Mouse (Mus musculus) myocyte (in vitro differentiated cells): ENCODE results near the gene Nrp1. TPM values are rescaled to one million over a fixed set of nuclear protein-coding genes. Genes with fewer than 3 reads are reported as not detected.

Experiments
- H3K27me3 ChIP-seq: one replicate; pipeline ENCODE4 v1.6.1; 2011; ENCODE audit not compliant: control insufficient read depth, insufficient read depth, insufficient read length
- H3K36me3 ChIP-seq: one replicate; pipeline ENCODE4 v1.6.1; 2011; ENCODE audit not compliant: control insufficient read depth, insufficient read depth
- H3K4me2 ChIP-seq: one replicate; pipeline ENCODE4 v1.6.1; 2011; ENCODE audit warnings: low read depth, control low read depth
- H3K4me3 ChIP-seq: one replicate; pipeline ENCODE4 v1.5.1; 2011; ENCODE audit warnings: mild to moderate bottlenecking, control low read depth, moderate library complexity
- H3K79me2 ChIP-seq: one replicate; pipeline ENCODE4 v1.6.1; 2011; ENCODE audit not compliant: control insufficient read depth, insufficient read depth
- H3ac ChIP-seq: one replicate; pipeline ENCODE4 v1.6.1; 2011; ENCODE audit not compliant: control insufficient read depth, insufficient read length
- CEBPB ChIP-seq: IDR thresholded peaks from 2 replicates; pipeline ENCODE4 v1.6.1; 2011; ENCODE audit warnings: mild to moderate bottlenecking, moderate library complexity; ENCODE audit not compliant: poor library complexity, insufficient read depth, severe bottlenecking
- E2F4 ChIP-seq: IDR thresholded peaks from one replicate; pipeline ENCODE4 v1.6.1; 2011; ENCODE audit warnings: mild to moderate bottlenecking, control low read depth, moderate library complexity; ENCODE audit not compliant: insufficient read depth
- MAX ChIP-seq: IDR thresholded peaks from one replicate; pipeline ENCODE4 v1.6.1; 2011; ENCODE audit warnings: low read depth, mild to moderate bottlenecking, control low read depth
- MYOD1 ChIP-seq, 3 experiments: IDR thresholded peaks; one replicate each; pipeline ENCODE4 v1.6.1; 2011; ENCODE audit warnings: control low read depth in 2 of 3, low read depth in 2 of 3, mild to moderate bottlenecking in 2 of 3, moderate library complexity in 1 of 3; ENCODE audit not compliant: insufficient read length in 2 of 3, control insufficient read depth in 1 of 3
- MYOG ChIP-seq, 3 experiments: IDR thresholded peaks; one replicate each; pipeline ENCODE4 v1.6.1; 2011; ENCODE audit warnings: control low read depth in 2 of 3, low read depth in 2 of 3, mild to moderate bottlenecking in 2 of 3; ENCODE audit not compliant: insufficient read length in 2 of 3, control insufficient read depth in 1 of 3, insufficient read depth in 1 of 3
- POLR2A ChIP-seq: IDR thresholded peaks from one replicate; pipeline ENCODE4 v1.6.1; 2011; ENCODE audit warnings: low read depth, mild to moderate bottlenecking, control low read depth, moderate library complexity; ENCODE audit not compliant: insufficient read length
- POLR2AphosphoS2 ChIP-seq: IDR thresholded peaks from one replicate; pipeline ENCODE4 v1.6.1; 2011; ENCODE audit warnings: low read depth, control low read depth; ENCODE audit not compliant: insufficient read length
- REST ChIP-seq: IDR thresholded peaks from one replicate; pipeline ENCODE4 v1.6.1; 2011; ENCODE audit warnings: mild to moderate bottlenecking, control low read depth, moderate library complexity; ENCODE audit not compliant: insufficient read depth, insufficient read length
- SRF ChIP-seq: IDR thresholded peaks from one replicate; pipeline ENCODE4 v1.6.1; 2011; ENCODE audit warnings: low read depth; ENCODE audit not compliant: control insufficient read depth, insufficient read length
- TCF12 ChIP-seq: IDR thresholded peaks from one replicate; pipeline ENCODE4 v1.6.1; 2011; ENCODE audit warnings: mild to moderate bottlenecking, control low read depth; ENCODE audit not compliant: poor library complexity, insufficient read depth, severe bottlenecking
- TCF3 ChIP-seq: IDR thresholded peaks from one replicate; pipeline ENCODE4 v1.6.1; 2011; ENCODE audit warnings: low read depth, control low read depth; ENCODE audit not compliant: insufficient read length
- USF1 ChIP-seq: IDR thresholded peaks from one replicate; pipeline ENCODE4 v1.6.1; 2011; ENCODE audit warnings: low read depth, mild to moderate bottlenecking, control low read depth, moderate library complexity
- polyA plus RNA-seq: library from polyadenylated mRNA; unstranded; fragments of >200 nt; fragmentation: generic; extraction: Trizol; gene quantifications from one replicate; pipeline ENCODE4 v1.2.1, GENCODE M21; 2012; ENCODE audit warnings: missing spikeins

Nrp1 gene
- polyA plus RNA-seq, 1 experiment, result 12.7 TPM

DNA sequence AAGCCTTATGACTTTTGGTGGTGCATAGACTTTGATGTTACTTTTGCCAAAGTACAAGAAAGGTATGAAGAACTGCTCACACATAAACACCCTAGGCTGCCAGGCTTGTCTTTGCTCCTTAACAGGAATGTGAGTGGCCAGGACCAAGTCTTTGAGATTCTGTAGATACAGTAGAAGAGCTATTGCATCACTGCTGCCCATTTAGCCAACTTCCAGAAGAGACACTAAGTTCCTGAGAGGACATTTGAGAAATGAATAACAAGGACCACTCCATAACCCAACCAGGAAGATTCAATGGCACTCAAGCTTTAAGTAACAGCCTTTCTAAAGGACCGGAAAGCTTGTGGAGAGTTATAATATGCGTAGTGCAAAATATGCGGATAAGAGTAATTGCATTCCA, 88.9 kb downstream of the Nrp1 start:
- Histone ChIP-seq H3K4me2 (no peak overlapping the region), H3K79me2 (no peaks in the 10 kb centered on the region), H3ac (no peak overlapping the region), H3K27me3 (no peaks in the 10 kb centered on the region), H3K36me3 (peaks cover under 1% of the 10 kb centered on the region), H3K4me3 (no peak overlapping the region)
- TF ChIP-seq CEBPB (no peak), POLR2AphosphoS2 (no peak), POLR2A (no peak), E2F4 (no peak), TCF12 (no peak), SRF (no peak), USF1 (no peak), MAX (no peak), MYOG (IDR thresholded peaks at IDR 0.05; ENCODE audit: control insufficient read depth in 1 of 3, insufficient read depth in 1 of 3, insufficient read length in 2 of 3, low read depth in 2 of 3) (no peak), REST (no peak), MYOD1 (IDR thresholded peaks at IDR 0.05; ENCODE audit: control insufficient read depth in 1 of 3, insufficient read length in 2 of 3, low read depth in 2 of 3) (no peak)

DNA sequence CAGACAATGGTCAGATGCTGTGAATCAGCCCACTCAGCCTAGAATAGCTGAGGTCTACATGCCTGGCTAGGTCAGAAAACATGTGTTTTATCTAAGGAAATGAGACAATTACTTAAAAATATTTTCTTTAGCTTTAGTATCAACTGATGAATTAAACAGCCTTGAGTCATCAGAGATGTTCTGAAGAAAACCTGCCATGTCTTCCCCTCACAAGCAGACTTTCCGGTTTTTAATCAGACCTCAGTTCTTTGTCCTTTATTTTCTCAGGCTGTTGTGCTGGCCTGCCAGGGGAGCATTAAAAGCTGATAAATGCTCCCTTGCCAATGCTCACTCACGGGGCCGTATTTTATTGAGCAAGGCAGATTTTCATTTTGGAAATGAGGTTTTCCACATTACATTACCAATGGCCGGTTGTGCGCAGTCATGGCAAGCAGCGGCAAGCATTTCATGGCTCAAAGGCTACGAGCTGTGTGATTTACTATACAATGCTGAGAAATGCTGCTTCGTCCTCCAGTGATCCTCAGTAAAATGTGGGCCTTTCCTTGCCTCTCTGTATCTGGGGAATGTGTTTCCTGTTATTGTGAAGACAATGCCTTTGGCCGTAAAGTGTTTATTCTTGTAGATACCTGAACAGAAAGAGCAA, 92.1 kb downstream of the Nrp1 start:
- peak overlapping the region; percentile 24 for H3K4me2 ChIP-seq
- H3K4me3 ChIP-seq, result no peak overlapping the region
- no peak for TF ChIP-seq MYOD1 (IDR thresholded peaks at IDR 0.05; ENCODE audit: control insufficient read depth in 1 of 3, insufficient read length in 2 of 3, low read depth in 2 of 3)
- TF ChIP-seq POLR2AphosphoS2, result no peak
- no peak for TF ChIP-seq POLR2A
- TF ChIP-seq MAX, result no peak
- TF ChIP-seq SRF, result no peak
- TF ChIP-seq CEBPB, result no peak
- TF ChIP-seq MYOG (IDR thresholded peaks at IDR 0.05; ENCODE audit: control insufficient read depth in 1 of 3, insufficient read depth in 1 of 3, insufficient read length in 2 of 3, low read depth in 2 of 3), result no peak
- no peak for TF ChIP-seq TCF3
- TF ChIP-seq TCF12, result no peak
- no peak for TF ChIP-seq REST
- TF ChIP-seq E2F4, result no peak
- no peak for TF ChIP-seq USF1
- H3K36me3 ChIP-seq, result peaks cover 9% of the 10 kb centered on the region
- no peaks in the 10 kb centered on the region for H3K79me2 ChIP-seq
- H3ac ChIP-seq, result no peak overlapping the region
- no peaks in the 10 kb centered on the region for H3K27me3 ChIP-seq

DNA sequence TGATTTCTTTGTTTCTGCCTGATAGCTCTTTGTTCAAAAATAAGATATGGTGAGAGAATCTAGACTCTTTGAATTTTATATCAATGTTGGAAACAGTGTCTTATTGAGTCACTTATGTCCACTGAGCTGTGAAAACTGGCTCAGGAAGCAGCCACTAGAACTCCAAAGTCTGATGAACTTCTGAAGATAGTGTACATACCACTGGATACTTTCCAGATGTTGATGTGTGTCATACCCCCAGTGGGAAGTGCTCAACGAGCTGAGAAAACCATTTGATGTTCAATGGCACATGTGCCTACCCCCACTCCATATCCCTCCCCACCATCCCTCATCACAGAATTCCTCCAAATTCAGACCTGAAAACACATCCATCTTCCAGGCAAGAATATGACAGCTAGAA, 92.7 kb downstream of the Nrp1 start:
- no peak overlapping the region for H3K4me3 ChIP-seq
- no peaks in the 10 kb centered on the region for H3K79me2 ChIP-seq
- H3K4me2 ChIP-seq, result no peak overlapping the region
- H3K36me3 ChIP-seq, result peaks cover 9% of the 10 kb centered on the region
- no peak overlapping the region for H3ac ChIP-seq
- H3K27me3 ChIP-seq, result no peaks in the 10 kb centered on the region
- TF ChIP-seq POLR2A (no peak), E2F4 (no peak), POLR2AphosphoS2 (no peak), MAX (no peak), TCF3 (no peak), MYOG (IDR thresholded peaks at IDR 0.05; ENCODE audit: control insufficient read depth in 1 of 3, insufficient read depth in 1 of 3, insufficient read length in 2 of 3, low read depth in 2 of 3) (no peak), USF1 (no peak), SRF (no peak)

DNA sequence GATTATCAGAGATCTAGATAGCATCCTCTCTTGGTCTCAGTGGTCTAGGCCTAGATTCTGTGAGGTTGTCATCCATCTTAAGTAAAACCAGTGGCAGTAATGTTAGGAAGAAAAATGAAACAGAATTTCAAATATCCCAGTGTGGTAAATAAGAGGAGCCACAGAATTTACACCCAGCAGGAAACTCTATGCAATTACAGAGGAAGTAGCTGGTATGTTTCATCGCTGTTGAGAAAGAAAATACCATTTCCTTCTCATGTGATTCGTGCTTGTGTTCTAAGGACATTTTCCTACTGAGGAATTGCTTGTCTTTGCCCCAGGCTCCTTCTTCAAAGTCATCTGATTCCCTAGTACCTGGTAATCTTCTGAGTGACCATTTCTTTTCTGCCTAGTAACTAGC, 95.1 kb downstream of the Nrp1 start:
- no peak overlapping the region for H3K4me2 ChIP-seq
- no peaks in the 10 kb centered on the region for H3K27me3 ChIP-seq
- no peak overlapping the region for H3ac ChIP-seq
- H3K79me2 ChIP-seq, result no peaks in the 10 kb centered on the region
- peaks cover 9% of the 10 kb centered on the region for H3K36me3 ChIP-seq
- H3K4me3 ChIP-seq, result no peak overlapping the region
- TF ChIP-seq MAX, result no peak
- no peak for TF ChIP-seq MYOG (IDR thresholded peaks at IDR 0.05; ENCODE audit: control insufficient read depth in 1 of 3, insufficient read depth in 1 of 3, insufficient read length in 2 of 3, low read depth in 2 of 3)
- no peak for TF ChIP-seq USF1
- TF ChIP-seq E2F4, result no peak
- no peak for TF ChIP-seq SRF
- no peak for TF ChIP-seq MYOD1 (IDR thresholded peaks at IDR 0.05; ENCODE audit: control insufficient read depth in 1 of 3, insufficient read length in 2 of 3, low read depth in 2 of 3)
- no peak for TF ChIP-seq CEBPB
- TF ChIP-seq POLR2A, result no peak
- no peak for TF ChIP-seq POLR2AphosphoS2
- TF ChIP-seq REST, result no peak

DNA sequence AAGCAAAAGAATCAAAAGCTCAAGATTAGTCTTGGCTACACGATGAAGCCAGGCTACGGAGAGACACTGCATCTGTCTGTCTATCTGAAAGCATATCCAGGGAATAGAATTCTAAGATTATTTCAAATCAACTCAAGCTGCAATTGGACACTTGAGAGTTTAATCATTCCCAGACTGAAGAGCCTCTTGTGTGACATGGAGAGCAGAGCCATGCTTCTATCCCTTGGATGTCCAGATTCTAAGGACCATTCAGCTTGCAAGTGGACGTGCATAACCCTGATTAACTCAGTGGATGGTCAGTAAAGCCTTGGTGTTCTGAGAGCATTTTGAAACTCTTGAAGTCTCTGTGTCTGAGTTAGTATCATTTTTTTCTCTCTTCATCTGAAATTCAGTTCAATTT, 95.6 kb downstream of the Nrp1 start:
- no peak overlapping the region for H3ac ChIP-seq
- H3K4me2 ChIP-seq, result no peak overlapping the region
- no peaks in the 10 kb centered on the region for H3K27me3 ChIP-seq
- TF ChIP-seq TCF12 (no peak), E2F4 (no peak), MYOD1 (IDR thresholded peaks at IDR 0.05; ENCODE audit: control insufficient read depth in 1 of 3, insufficient read length in 2 of 3, low read depth in 2 of 3) (no peak)
- no peaks in the 10 kb centered on the region for H3K79me2 ChIP-seq
- no peak overlapping the region for H3K4me3 ChIP-seq
- peaks cover 9% of the 10 kb centered on the region for H3K36me3 ChIP-seq
